Mouse (Mus musculus) thymus, postnatal 25 days (tissue): ENCODE measurements around the gene Adamtsl1.

Experiments used
- DNase-seq: peaks from one replicate; pipeline ENCODE4 v3.0.0; 2022

Adamtsl1 gene

DNA sequence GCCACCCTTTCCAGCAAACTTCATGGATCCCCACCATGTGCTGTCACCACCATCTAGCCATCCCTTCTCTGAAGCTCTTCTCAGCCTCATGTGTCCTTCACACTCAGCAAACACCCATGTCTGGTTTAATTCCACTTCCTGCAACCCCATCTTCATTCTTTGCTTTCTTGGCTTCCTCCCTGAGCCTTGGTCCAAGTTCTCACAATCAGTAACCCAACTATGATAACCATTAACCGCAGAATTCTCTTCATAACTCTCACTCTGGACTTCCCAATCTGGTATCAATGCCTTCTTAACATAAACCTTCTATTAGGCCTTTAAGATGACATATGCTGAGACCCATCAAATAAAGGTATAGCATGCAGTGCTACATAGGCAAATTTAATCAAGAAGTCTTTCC, 815.5 kb downstream of the Adamtsl1 start:
- DNase-seq: no peak

DNA sequence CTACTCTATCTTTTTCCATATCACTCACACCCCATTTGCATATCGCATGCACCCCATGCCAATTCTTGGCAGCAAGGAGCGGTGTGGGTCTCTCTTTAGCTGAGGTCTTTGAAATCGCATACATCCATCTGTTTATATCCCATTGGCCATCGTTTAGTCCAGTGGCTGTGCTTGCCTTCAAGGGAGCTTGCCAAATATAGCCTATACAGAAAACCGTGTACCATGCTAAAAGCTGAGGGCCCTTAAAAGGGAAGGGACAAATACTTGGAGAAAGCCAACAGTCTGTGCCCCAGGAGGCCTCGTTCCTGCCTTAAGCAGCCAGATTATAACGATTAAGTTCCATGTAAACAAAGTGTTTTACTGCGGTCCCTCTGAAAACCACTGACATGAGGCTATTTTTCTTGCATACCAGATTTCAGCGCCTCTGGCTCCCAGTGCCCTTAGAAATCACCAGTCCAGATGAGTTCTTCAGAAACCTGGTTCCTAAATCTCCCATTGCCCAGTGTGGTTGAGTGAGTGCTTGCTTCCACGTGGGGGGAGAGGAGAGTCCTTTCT, 822.0 kb downstream of the Adamtsl1 start:
- DNase-seq: no peak

DNA sequence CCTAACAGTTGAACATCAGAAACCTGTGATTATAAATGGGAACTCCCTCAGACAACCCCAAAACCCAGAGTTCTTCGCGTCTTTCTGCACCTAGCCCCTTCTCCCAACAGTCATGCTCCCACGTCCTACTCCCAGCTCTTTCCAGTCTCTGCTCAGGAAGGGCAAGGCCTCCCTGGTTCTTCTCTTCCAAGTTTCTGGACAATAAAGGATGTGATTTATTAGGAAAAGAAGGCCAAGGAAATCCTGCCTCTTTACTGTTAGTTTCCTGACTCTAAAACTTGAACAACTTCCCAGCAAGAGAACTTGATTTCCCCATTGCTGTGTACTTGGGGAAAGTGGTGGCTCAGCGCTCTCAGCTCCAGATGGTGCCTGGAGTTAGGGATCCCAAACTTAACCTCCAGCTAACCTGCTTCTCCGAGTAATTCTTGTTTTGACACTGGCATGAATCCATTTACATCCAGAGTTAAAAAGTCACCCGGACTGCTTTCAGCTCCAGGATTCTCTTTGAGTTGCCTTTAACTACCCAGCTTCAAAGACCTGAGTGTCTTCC, 823.3 kb downstream of the Adamtsl1 start:
- no peak for DNase-seq

DNA sequence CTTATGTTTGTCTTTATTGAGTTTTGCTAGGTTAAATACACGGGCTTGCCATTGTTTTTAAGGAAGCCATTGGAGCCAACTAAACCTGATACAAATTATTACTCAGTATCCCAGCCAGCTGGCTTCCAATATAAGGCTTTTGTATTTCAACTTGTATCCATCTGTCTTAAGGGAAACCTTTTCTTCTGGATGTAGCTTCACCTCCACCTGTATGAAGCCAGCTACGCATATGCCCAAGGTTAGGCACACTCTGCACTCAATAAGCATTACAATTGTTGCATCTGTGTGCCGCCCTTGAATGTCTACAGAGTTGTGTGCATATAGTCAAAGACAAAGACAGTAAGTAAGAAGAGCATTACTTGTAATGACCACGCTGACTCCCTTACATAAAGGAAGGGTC, 835.4 kb downstream of the Adamtsl1 start:
- DNase-seq: no peak

DNA sequence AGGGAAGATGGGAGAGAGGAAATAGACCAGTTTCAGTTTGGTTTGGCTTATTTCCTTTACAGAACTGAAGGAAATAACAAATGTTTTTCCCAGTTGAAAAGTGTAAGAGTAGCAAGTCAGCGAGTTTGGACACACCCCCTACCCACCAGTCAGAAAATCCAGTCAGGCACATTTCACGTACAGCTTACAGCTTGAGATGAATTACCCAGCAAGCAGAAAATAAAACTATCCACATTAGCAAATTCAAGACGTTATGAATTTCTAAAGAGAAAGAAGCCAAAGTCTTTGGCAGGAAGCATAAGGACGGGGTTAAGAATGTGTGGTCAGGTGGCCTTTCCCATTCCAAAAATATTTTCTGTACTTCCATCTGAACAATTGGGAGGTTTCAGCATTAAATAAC, 838.1 kb downstream of the Adamtsl1 start:
- DNase-seq: no peak

DNA sequence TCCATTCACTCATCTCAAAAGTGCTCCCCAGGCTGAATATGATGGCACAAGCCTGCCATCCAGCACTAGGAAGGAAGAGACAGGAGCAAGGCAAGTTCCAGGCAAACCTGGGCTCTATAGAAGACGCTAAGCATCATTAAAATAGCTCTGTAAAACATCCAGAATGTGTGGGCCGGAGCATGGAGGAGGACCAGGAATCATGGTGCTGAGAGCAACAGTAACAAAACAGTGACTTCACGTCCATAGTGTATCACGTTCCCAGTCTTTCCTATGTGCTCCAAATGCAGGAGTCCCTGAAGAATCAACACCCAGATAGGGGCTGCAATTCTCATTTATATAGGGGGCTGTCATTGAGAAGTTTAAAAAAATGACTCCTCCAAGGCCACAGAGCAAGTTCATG, 839.6 kb downstream of the Adamtsl1 start:
- DNase-seq: no peak

DNA sequence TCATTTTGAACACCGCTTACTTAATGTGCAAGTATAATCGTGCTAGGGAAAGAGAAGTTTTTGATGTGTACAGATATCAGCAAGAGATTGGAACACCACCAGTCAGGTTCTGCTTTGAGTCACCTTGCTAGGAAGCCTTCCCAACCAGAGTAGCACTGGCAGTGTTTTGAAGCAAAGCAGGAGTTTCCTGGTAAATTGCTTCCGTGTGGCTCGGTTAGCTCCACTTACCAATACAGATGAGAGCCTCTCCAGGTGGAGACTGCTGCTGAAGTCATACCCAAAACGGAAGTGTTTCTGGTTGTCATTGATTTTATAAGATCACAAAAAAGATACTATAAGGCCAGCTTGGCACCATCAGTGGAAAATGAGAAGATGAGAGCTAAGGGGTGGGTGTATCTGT, 845.4 kb downstream of the Adamtsl1 start:
- no peak for DNase-seq

DNA sequence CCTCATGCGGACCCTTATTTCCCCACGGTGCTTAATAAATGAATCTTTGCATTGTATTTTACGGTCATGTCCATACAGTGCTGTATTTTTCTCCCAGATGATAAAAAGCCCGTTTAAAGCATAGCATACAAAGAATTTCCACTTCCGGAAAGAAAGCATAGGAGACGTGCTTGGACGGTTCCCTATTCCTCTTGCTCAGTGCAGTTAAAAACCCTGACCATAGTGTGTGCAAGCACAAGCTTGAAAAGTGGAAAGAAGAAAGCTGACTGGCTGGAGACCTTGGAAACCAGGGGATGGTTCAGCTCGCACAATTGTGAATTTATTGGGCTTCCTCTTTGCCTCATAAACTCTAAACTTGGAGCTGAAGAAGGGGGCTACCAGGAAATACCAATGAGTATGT, 855.1 kb downstream of the Adamtsl1 start:
- no peak for DNase-seq

DNA sequence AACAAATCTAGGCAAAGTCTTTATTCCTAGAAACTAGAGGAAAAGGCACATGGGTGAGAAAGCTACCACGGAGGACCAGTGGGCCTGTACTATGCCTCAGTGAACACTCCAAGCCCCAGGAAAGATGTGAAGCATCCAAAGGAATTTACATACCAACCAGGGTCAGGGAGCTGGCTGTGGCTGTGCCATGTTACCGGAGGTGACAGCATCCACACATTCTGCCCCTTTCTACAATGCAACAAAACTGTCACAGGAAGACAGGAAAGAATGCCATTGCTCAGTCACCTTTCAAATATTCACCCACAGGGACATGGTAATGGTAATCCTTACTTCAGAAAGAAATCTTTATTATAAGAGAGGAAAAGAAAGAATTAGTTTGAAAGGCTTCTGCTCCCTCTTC, 859.2 kb downstream of the Adamtsl1 start:
- DNase-seq: no peak

DNA sequence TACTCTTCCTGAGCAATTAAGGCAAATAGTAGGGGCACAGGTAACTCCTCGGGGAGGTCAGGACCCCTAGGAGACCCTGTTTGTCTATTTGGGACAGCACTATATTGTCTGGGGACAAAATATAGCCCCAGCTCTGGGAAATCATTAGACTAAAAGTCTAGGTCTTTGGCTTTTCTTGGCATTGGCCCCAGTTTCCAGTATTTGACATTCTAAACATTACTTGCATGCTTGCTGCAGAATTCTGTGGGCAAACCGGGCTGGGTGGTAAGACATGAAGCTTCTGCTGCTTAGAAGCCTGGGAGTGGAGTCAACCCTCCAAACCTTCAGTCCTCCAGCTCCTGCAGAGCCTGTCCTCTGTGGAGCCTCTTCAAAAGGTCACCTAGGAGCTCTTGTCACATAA, 869.2 kb downstream of the Adamtsl1 start:
- no peak for DNase-seq

DNA sequence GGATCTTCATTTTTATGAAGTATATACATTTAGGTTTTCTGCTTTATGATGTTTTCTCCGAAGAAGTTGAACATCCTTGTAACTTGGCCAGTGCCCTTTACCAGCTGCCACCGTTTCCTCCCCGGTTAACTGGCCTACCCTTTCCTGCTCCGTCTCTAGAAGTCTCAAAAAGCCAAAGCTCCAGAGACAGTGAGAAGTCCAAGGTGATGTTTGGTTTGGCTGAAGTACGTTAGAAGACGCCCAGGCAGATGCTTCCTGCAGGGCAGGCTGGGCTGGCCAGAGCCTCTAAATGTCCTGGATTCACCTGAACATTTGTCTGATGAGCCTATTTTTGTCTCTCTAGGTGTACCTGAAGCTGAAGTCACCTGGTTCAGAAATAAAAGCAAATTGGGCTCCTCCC, 871.1 kb downstream of the Adamtsl1 start:
- no peak for DNase-seq

DNA sequence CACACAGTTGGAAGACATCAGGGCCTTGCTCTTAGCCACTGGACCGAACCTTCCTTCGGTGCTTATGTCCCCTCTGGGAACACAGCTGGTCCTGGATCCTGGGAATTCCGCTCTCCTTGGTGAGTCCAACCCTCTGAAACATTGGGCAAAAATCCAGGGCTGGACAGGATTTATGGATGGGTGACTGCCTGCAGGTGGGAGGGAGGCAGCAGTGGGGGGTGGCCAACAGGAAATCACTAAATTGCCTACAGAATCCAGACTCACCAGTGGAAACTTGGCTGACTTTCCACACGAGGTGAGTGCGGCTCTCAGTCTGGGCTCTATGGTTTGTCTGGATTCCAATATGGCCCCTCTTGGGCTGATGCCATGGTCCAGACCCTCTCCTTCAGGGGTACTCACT, 874.5 kb downstream of the Adamtsl1 start:
- no peak for DNase-seq

DNA sequence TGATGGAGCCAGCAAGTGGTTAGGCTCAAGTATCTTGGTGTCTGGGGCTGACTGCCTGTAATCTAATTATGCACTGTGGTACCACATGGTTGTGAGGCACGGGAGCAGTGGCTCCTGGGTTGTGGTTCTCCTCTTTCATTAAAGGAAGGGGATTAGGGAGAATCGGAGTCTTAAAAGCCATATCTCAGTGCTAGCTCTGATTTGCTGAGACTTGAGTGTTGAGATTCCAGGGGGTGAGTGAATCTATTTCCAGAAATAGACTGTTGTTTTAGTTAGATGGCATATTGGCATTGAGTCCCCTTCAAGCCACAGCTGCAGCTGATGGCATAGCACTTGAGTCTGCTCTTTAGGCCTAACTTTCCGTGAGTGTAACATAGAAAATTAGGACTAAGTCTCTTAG, 877.2 kb downstream of the Adamtsl1 start:
- DNase-seq: no peak

DNA sequence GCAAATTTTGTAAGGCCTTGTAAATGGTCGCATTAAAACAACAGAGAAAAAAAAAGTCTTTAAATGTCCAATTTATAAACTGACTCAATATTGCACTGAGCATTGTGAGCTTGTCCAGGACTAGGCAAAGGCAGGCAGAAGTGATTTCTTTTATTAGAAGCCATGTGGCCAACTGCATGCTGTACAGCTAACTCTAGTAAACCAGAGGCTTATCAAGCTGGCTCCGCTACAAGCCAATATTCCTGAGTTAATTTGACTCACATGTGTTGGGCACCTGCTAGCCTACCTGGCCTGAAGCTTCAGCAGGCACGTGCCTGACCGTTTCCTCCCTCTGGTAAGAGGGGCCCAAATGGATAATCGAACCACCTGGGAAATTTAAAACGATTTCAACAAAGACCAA, 881.7 kb downstream of the Adamtsl1 start:
- no peak for DNase-seq

DNA sequence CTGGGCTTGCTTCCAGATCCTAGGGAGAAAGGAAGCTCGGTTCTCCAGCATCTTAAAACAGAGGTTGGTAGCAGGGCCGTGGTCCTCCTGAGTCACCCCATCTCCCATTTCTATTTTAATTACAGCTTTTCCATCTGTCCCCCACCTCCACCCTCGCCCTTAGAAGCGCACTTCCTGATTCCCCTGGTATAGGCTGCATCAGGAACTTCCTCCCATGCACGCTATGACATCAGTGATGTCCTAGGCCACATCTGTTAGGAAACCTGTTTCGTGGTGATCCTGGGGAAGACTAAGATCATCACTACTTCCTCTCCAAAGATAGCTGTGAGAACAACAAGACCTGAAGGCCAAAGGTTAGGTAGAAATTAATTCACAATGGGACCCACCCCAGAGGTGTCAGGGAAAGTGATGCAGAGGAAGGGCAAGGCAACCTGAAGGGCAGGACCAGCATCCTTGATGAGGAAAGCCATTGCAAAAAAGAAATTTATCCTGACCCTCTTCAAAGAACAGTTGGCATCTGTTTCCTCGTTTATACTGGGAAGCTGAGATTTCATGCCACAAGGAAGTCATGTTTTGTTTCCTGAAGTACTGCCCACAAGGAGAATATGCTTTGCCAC, 882.8 kb downstream of the Adamtsl1 start:
- DNase-seq: no peak

DNA sequence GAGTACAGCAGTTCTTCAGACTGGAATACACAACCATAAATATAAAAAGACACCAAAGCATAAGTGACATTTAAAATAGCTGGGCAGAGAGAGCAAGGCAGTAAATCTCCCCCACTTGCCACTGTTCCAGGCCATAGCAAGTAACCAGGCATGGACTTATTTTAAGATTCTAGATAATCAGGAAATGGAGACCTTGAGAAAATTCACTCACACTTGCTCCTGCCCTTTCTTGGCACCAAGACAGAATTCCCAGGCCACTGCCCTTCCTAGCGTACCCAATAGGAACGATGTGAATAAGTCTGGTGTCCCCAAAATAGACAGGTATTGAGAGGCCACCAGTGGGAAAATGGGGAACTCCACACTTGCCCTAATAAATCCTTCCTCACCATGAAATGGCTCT, 883.5 kb downstream of the Adamtsl1 start:
- no peak for DNase-seq

DNA sequence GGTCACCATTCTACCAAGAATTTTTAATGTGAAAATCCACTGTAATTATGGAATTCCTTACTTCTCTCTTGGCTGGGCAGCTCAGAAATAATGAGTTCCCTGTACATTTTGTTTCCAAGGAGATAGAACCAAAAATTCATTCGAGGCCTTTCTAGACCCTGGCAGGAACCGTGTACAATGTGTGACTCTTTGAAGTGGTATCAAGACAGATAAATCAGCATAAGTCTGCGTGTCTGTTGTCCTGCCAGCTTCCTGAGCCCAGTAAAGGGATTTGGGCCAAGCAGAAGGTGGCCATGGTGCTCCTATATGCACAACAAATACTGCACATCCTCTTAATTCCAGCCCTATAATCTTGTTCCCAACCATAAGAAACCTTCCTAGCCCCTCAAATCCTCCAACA, 887.1 kb downstream of the Adamtsl1 start:
- DNase-seq: no peak

DNA sequence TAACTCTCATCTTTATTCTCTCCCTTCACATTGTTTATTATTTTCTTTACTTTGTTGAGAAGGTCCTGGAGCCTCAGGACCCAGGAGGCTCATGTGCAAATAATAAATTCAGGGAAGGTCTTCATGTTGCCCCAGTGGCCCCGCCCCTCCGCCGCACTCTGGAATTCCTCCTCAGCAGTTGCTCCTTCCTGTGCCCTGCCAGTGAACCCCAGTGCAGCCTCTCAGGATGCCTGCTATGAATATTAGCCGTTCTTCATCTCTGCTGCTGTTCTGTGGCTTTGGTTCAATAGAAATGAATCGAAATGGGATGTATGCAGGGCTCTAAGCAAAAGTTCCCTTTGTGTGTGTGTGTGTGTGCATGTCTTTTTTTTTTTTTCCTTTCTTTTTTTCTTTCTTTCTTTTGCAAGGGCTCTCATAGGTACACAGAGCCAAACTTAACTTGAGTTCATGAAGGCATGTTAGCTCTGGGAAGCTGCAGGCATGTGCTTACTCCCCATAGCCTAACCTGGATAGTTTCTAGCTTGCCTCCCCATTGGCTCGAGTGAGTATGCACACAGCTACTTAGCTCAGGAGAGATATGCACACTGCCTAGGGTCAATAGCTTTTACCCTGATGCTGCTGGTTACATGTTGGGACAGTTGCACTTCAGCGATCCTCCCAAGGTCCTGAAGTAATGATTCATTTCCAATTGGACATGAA, 892.7 kb downstream of the Adamtsl1 start:
- no peak for DNase-seq

DNA sequence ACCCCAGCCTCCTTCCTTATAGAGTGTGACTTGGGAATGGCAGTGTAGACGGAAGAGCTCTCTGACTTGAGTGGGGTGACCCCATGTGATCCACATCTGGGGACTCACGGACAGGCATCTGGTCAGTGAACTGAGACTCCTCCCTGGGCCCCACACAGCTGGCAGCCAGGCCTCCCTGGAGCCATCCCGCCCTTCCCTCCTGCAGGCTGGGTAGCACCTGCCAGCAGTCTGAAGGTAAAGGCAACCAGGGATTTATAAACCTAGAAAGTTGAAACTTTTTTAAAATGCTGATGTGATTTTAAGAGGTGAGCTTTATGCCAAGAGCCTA, 893.2 kb downstream of the Adamtsl1 start:
- no peak for DNase-seq

DNA sequence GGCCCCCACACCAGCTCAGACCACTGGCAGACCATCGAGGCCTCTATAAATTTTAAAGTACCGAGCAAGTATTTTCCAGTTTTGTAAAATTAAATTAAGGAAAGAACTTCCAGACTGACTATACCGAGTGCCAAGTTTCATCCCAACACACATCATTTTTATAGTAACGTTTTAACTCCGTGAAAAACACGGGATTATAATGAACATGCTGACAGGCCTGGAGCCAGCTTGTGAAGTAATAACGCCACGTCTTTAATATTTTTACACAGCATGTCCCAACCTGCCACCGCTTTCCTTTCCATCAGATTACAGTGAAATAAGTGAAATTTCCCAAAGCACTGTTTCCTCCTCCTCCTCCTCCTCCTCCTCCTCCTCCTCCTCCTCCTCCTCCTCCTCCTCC, 894.4 kb downstream of the Adamtsl1 start:
- DNase-seq: no peak

DNA sequence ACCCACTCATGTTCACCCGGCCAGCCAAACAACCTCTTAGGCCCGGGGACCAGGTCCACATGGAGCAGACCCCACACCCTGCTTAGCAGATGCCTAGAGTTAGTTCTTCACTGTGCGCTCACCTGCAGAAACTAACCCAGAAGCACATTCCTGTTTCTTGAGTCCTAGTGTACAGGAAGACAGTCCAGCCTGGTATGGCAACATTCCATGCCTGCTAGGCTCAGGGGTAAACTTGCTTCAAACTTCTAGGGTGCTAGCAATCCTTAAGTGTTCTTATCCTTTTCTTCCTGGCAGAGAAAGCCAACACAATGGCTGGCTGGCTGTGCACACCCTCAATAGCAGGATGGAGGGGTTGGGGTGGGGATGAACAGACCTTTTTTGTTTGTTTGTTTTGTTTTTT, 897.0 kb downstream of the Adamtsl1 start:
- no peak for DNase-seq

DNA sequence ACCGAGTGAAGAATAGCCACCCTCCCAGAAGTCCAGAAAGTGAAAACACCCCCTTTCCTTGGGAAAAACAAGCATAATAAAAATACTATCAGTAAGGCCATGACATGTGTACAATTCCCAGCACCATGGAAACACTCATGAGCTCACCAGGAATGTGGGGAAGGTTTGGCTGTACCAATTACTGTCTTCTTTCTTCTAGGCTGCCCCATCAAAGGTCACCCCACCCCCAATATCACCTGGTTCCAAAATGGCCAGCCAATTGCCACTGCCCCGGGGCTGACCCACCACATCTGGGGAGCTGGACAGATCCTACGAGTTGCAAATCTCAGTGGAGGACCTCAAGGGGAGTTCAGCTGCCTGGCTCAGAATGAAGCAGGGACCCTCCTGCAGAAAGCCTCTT, 899.4 kb downstream of the Adamtsl1 start:
- no peak for DNase-seq

DNA sequence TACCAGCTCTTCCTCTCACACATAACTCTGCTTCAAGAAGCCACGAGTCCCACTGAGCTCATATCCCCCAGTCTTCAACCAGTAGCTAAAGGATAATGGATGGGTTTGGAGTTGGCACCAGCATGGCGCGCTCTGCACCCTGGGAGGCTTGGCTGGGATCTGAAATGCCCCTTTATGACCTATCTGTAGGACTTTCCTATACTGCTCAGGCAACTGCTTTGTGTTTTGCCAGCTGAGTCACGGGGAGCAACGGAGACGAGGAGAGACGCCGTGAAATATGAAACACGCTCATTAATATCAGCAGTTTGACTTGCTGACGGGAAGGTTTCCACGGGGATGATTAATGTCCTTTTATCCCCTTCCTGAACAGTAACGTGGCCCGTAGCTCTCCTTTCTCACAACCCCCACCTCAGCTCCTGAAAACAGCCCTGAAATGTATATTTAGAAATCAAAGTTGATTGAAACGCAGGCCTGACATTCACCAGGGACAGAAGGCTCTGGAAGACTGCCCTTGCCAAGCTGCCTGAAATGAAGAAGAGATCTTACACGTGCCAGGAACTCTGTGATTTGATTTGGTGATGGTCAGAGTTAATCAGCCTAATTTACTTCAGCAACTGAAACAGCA, 902.5 kb downstream of the Adamtsl1 start:
- no peak for DNase-seq

DNA sequence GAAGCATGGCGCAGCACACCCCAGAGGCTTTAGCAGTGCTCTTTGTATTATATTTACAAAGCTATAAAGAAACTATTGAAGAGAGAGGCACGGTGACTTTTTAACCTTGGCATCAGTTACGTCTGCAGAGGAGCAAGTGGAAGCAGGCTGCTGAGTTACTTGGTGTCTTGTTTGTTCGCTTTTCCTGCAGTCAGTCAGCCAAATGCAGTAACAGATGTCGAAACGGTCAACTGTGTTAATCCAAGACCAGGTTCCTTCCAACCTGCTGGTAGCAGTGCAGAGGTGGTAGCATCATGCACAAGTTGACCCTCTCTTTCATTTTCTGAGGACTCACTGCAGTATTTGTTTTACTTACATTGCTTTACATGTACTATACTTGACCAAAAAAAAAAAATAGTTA, 908.6 kb downstream of the Adamtsl1 start:
- no peak for DNase-seq
